Mouse (Mus musculus) kidney, adult 18-20 months (tissue): ENCODE measurements at regions not wholly inside any gene's neighbourhood (a gene's known extent, or its start where the extent isn't known, plus 50 kb on each side); places are given as distances from the start of the nearest gene placed in this dataset.
"Not testable (repeated sequence)": the region's sequence is repeated elsewhere in the genome, so short reads cannot be mapped to it uniquely, and the experiment has no call there.

ENCODE experiments used
- DNase-seq: peaks from one replicate; pipeline ENCODE4 v3.0.0; 2021

- DNase-seq: no peak
These were observed 61.0 kb upstream of the Galnt18 start for GRCm38 (mm10) chr7:111840826-111841225.

GRCm38 (mm10) chr7:111838162-111838561 lies 58.4 kb upstream of the Galnt18 start:
- no peak for DNase-seq

- DNase-seq: not testable (repeated sequence)
These were observed 54.6 kb upstream of the Galnt18 start for GRCm38 (mm10) chr7:111834356-111834755.

- DNase-seq: no peak
These were observed 50.2 kb upstream of the Galnt18 start for GRCm38 (mm10) chr7:111829931-111830330.
